Mouse (Mus musculus): ENCODE measurements around the gene Ltbp1. TPM values are rescaled to one million over a fixed set of nuclear protein-coding genes. Genes with fewer than 3 reads are reported as not detected.
A peak's percentile ranks its signal among the peaks of the same experiment; 100 is the strongest.

The Ltbp1 gene
- polyA plus RNA-seq, 1 experiment from 2014 or later, result 8.5 TPM

DNA sequence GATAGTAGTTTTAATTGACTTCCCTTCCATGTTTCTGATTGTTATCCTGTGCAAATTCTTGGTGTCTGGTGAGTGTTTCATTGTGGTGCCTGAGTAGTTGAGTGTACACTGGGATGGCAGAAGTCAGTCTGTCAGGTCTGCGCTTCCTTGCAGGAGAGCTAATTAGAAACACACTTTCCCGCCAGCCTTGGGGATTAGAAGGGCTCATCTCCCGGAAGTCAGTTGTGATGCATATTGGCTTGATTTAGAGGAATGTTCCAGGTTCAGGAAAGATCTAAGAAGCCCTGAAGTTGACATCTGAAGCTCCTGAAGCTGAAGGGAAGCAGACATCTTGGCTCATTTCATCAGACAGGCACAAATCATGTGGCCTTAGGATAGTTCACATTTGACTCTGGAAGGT, 200.9 kb downstream of the Ltbp1 start:
- Histone ChIP-seq H3K36me3 (replicated peaks) (no peaks in the 10 kb centered on the region), H3K27ac (replicated peaks) (no peak overlapping the region), H3K27me3 (replicated peaks; ENCODE audit: low read depth, poor library complexity, severe bottlenecking) (no peaks in the 10 kb centered on the region), H3K4me1 (peaks cover 8% of the 10 kb centered on the region), H3K4me3 (no peak overlapping the region), H3K9me3 (no peaks in the 10 kb centered on the region)
- DNase-seq (ENCODE audit: low spot score), result peak; percentile 51
- 28% methylated on average over 3 of the region's 3 CpGs for WGBS

GRCm38 (mm10) chr17:75208164-75208698, 202.9 kb downstream of the Ltbp1 start:
- no peaks in the 10 kb centered on the region for H3K36me3 ChIP-seq (replicated peaks)
- peaks cover 8% of the 10 kb centered on the region for H3K4me1 ChIP-seq
- DNase-seq (ENCODE audit: low spot score), result no peak
- no peaks in the 10 kb centered on the region for H3K27me3 ChIP-seq (replicated peaks; ENCODE audit: low read depth, poor library complexity, severe bottlenecking)
- WGBS, result 87% methylated on average over 7 of the region's 7 CpGs
- H3K27ac ChIP-seq (replicated peaks), result no peak overlapping the region
- H3K4me3 ChIP-seq, result no peak overlapping the region
- H3K9me3 ChIP-seq, result no peaks in the 10 kb centered on the region

- H3K36me3 ChIP-seq (replicated peaks), result no peaks in the 10 kb centered on the region
- peaks cover 8% of the 10 kb centered on the region for H3K4me1 ChIP-seq
- no peaks in the 10 kb centered on the region for H3K27me3 ChIP-seq (replicated peaks; ENCODE audit: low read depth, poor library complexity, severe bottlenecking)
- no peaks in the 10 kb centered on the region for H3K9me3 ChIP-seq
- no peak overlapping the region for H3K27ac ChIP-seq (replicated peaks)
- DNase-seq (ENCODE audit: low spot score), result no peak
- 95% methylated on average over 4 of the region's 4 CpGs for WGBS
- H3K4me3 ChIP-seq, result no peak overlapping the region
Observed at GRCm38 (mm10) chr17:75210526-75210925, 205.2 kb downstream of the Ltbp1 start.

- no peak for DNase-seq (ENCODE audit: low spot score)
- WGBS, result 96% methylated on average over 2 of the region's 2 CpGs
- Histone ChIP-seq H3K27me3 (replicated peaks; ENCODE audit: low read depth, poor library complexity, severe bottlenecking) (no peaks in the 10 kb centered on the region), H3K4me1 (no peaks in the 10 kb centered on the region), H3K27ac (replicated peaks) (no peak overlapping the region), H3K9me3 (no peaks in the 10 kb centered on the region), H3K36me3 (replicated peaks) (no peaks in the 10 kb centered on the region), H3K4me3 (no peak overlapping the region)
Observed at GRCm38 (mm10) chr17:75216362-75216761, 211.0 kb downstream of the Ltbp1 start.

DNA sequence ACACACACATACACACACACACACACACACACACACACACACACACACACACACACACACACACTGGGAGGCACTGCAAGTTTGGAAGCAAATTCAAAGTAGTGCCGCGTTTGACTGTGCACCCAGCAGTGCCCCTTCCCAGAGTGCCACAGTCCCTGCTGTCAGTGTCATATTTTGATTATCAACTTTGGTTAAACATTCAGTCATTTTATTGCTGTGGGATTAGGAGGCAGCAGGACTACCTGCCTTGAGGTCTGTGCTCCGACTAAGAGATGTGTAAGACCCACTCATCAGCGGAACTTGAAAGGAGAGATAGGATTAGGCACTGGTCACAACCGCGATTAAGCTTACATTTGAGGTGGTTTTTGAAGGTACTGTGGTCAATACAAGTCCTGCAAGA, 213.3 kb downstream of the Ltbp1 start:
- DNase-seq (ENCODE audit: low spot score), result no peak
- Histone ChIP-seq H3K9me3 (no peaks in the 10 kb centered on the region), H3K27ac (replicated peaks) (no peak overlapping the region), H3K27me3 (replicated peaks; ENCODE audit: low read depth, poor library complexity, severe bottlenecking) (no peaks in the 10 kb centered on the region), H3K36me3 (replicated peaks) (no peaks in the 10 kb centered on the region), H3K4me3 (no peak overlapping the region), H3K4me1 (no peaks in the 10 kb centered on the region)
- WGBS, result 93% methylated on average over 6 of the region's 6 CpGs

DNA sequence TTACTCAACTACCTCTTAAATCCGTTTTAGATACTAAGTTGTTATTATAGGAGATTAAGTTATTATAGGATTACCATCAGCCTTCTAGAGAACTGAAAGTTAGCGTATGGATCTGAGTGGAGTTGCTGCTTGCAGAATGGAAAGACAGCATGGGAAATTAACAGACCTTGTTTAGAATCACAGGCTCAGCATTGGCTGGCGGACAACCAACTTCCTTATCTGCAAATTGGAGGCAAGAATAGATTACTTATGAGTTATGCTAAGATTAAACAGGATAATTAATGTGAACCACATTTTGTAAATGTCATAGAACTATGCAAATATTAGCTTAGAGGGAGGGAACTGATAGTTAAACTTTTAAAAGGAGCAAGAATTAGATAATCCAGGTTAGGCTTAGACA, 223.0 kb downstream of the Ltbp1 start:
- no peaks in the 10 kb centered on the region for H3K4me1 ChIP-seq
- WGBS, result 77% methylated on average over 3 of the region's 3 CpGs
- H3K36me3 ChIP-seq (replicated peaks), result 0 out of 2 replicates have a peak, but pooled peaks cover 7% of the 10 kb centered on the region
- H3K27me3 ChIP-seq (replicated peaks; ENCODE audit: low read depth, poor library complexity, severe bottlenecking), result no peaks in the 10 kb centered on the region
- H3K9me3 ChIP-seq, result no peaks in the 10 kb centered on the region
- DNase-seq (ENCODE audit: low spot score), result no peak
- no peak overlapping the region for H3K27ac ChIP-seq (replicated peaks)
- no peak overlapping the region for H3K4me3 ChIP-seq

DNA sequence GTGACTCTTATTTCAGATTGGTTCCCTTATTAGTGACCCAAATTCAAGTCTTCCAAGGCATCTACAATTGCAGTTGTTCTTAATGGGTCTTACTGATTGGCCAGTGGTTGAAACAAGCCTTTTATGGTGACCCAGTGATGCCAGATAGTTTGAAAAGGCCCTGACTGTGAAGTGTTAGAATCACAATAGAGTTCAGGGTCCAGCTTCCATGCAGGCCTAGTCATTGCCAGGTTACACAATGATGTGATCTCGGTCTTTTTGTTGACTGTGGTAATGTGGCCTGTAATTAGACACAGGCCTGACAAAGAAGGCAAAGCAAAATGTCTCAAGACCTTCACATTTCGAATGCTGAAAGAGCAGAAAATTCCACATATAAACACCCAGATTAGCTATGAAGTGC, 227.8 kb downstream of the Ltbp1 start:
- Histone ChIP-seq H3K27ac (replicated peaks) (no peak overlapping the region), H3K9me3 (no peaks in the 10 kb centered on the region), H3K4me1 (no peaks in the 10 kb centered on the region), H3K27me3 (replicated peaks; ENCODE audit: low read depth, poor library complexity, severe bottlenecking) (no peaks in the 10 kb centered on the region), H3K36me3 (replicated peaks) (no peaks in the 10 kb centered on the region), H3K4me3 (no peak overlapping the region)
- no peak for DNase-seq (ENCODE audit: low spot score)
- 54% methylated on average over 2 of the region's 2 CpGs for WGBS

DNA sequence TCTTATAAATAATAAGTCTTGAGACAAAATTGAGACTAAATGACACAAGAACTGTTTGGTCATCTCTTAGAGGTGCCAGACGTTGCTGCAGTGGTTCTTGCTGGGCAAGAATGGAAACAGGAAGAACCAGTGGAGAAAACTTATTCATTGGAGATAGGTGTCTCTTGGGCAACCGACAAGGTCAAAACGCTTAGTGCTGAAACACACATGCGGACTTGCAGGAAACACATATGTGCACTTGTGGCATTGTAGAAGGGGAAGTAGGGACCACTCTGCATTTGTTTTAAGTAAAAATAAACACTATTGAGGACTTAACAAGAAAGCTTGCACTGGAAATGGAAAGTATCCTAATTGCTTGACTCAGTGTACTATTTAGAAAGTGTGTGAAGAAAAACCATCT, 228.6 kb downstream of the Ltbp1 start:
- Histone ChIP-seq H3K9me3 (no peaks in the 10 kb centered on the region), H3K27me3 (replicated peaks; ENCODE audit: low read depth, poor library complexity, severe bottlenecking) (no peaks in the 10 kb centered on the region), H3K4me3 (no peak overlapping the region), H3K27ac (replicated peaks) (no peak overlapping the region), H3K4me1 (no peaks in the 10 kb centered on the region), H3K36me3 (replicated peaks) (no peaks in the 10 kb centered on the region)
- DNase-seq (ENCODE audit: low spot score), result no peak
- WGBS, result 93% methylated on average over 4 of the region's 4 CpGs

DNA sequence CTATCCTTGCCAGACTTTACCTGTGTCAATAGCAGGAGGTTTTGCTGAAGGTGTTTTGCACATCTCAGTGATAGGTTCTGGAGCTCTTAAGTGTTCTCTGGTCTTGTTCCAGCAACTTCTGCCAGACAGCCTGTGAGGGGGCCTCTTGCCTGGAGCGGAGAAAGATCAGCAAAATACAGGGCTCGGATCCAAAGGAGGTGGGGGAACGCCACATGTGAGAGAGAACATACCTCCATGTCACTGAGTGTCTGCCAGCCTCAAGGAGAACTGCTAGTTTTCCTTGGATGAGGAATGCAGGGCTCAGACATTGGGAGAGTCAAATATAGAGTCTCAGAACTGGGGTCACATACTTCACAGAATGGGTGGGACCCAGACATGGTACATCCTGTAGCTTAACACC, 230.4 kb downstream of the Ltbp1 start:
- H3K27ac ChIP-seq (replicated peaks), result no peak overlapping the region
- H3K36me3 ChIP-seq (replicated peaks), result no peaks in the 10 kb centered on the region
- H3K9me3 ChIP-seq, result no peaks in the 10 kb centered on the region
- H3K27me3 ChIP-seq (replicated peaks; ENCODE audit: low read depth, poor library complexity, severe bottlenecking), result no peaks in the 10 kb centered on the region
- H3K4me1 ChIP-seq, result no peaks in the 10 kb centered on the region
- 94% methylated on average over 3 of the region's 3 CpGs for WGBS
- DNase-seq (ENCODE audit: low spot score), result no peak
- H3K4me3 ChIP-seq, result no peak overlapping the region

DNA sequence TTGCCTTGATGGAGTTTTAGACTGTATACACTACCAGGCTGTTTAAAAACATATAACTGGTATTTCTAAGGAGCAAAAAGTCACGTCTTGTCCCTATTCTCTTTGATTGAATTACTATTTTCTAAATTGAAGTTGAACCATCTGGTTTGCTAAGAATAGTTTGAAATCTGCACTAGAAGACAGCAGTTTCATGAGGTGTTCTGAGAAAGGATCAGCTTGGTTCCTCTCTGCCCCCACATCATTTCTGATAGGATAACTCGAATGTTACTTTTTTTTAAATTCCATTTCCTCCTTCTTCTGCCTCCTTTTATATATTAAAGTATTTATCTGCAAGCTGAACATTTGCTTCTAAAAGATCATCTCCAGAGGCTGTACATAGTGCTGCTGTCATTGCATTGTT, 231.2 kb downstream of the Ltbp1 start:
- Histone ChIP-seq H3K4me3 (no peak overlapping the region), H3K27me3 (replicated peaks; ENCODE audit: low read depth, poor library complexity, severe bottlenecking) (no peaks in the 10 kb centered on the region), H3K9me3 (no peaks in the 10 kb centered on the region), H3K4me1 (no peaks in the 10 kb centered on the region), H3K27ac (replicated peaks) (no peak overlapping the region), H3K36me3 (replicated peaks) (no peaks in the 10 kb centered on the region)
- DNase-seq (ENCODE audit: low spot score), result no peak
- 90% methylated on average over 2 of the region's 2 CpGs for WGBS

DNA sequence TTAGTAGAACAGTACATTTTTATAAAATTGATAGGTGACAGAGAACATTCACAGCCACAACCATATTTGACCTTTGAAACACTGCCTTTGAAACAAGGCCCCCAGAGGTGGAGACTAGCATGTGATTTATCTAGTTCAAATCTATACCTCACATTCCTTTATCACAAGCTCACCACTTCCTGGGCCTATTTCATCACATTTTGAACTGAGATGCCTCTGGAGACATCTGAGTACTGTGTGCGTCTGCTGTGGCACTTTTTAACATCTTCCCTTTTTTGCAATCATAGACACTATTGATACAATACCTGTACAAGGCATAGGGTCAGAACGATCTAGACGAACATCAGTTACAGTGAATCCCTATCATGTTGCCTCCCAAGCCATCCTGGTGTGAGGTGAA, 232.1 kb downstream of the Ltbp1 start:
- DNase-seq (ENCODE audit: low spot score), result no peak
- H3K9me3 ChIP-seq, result no peaks in the 10 kb centered on the region
- 93% methylated on average over 3 of the region's 3 CpGs for WGBS
- no peaks in the 10 kb centered on the region for H3K4me1 ChIP-seq
- no peak overlapping the region for H3K27ac ChIP-seq (replicated peaks)
- no peaks in the 10 kb centered on the region for H3K27me3 ChIP-seq (replicated peaks; ENCODE audit: low read depth, poor library complexity, severe bottlenecking)
- H3K4me3 ChIP-seq, result no peak overlapping the region
- H3K36me3 ChIP-seq (replicated peaks), result no peaks in the 10 kb centered on the region

DNA sequence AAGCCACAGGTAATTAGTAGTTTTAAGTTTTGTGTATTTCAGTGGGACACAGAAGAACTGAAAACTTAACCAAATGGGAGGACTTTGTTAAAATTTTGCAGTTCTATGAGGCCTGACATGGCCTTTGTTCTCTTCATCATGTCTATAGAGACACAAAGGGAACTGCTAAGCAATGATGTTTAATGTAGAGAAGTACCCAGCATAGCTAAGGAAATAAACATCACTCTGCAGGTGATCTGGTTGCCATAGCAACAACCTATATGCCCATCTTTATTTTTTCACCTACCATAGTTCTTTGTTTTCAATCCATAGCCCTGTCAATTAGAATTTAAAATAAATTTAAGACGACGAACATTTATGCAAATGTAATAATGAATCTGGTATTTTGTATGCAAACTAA, 233.3 kb downstream of the Ltbp1 start:
- Histone ChIP-seq H3K27me3 (replicated peaks; ENCODE audit: low read depth, poor library complexity, severe bottlenecking) (no peaks in the 10 kb centered on the region), H3K4me3 (no peak overlapping the region), H3K36me3 (replicated peaks) (no peaks in the 10 kb centered on the region), H3K27ac (replicated peaks) (no peak overlapping the region), H3K9me3 (no peaks in the 10 kb centered on the region), H3K4me1 (no peaks in the 10 kb centered on the region)
- no peak for DNase-seq (ENCODE audit: low spot score)
- 87% methylated on average over 2 of the region's 2 CpGs for WGBS

- no peaks in the 10 kb centered on the region for H3K4me1 ChIP-seq
- H3K36me3 ChIP-seq (replicated peaks), result no peaks in the 10 kb centered on the region
- H3K4me3 ChIP-seq, result no peak overlapping the region
- no peaks in the 10 kb centered on the region for H3K9me3 ChIP-seq
- H3K27ac ChIP-seq (replicated peaks), result no peak overlapping the region
- WGBS, result 64% methylated on average over 3 of the region's 3 CpGs
- H3K27me3 ChIP-seq (replicated peaks; ENCODE audit: low read depth, poor library complexity, severe bottlenecking), result no peaks in the 10 kb centered on the region
- no peak for DNase-seq (ENCODE audit: low spot score)
Observed at GRCm38 (mm10) chr17:75239545-75239944, 234.2 kb downstream of the Ltbp1 start.

- Histone ChIP-seq H3K4me1 (no peaks in the 10 kb centered on the region), H3K9me3 (no peaks in the 10 kb centered on the region), H3K27ac (replicated peaks) (no peak overlapping the region), H3K4me3 (no peak overlapping the region), H3K27me3 (replicated peaks; ENCODE audit: low read depth, poor library complexity, severe bottlenecking) (no peaks in the 10 kb centered on the region), H3K36me3 (replicated peaks) (no peaks in the 10 kb centered on the region)
- 87% methylated on average over 1 of the region's 1 CpGs for WGBS
- no peak for DNase-seq (ENCODE audit: low spot score)
Observed at GRCm38 (mm10) chr17:75242086-75242485, 236.7 kb downstream of the Ltbp1 start.
